Mouse (Mus musculus) myocyte (in vitro differentiated cells): Measurements from ENCODE around the gene Pan3. TPM values are rescaled to one million over a fixed set of nuclear protein-coding genes. Genes with fewer than 3 reads are reported as not detected.
"Not testable (repeated sequence)": the region's sequence is repeated elsewhere in the genome, so short reads cannot be mapped to it uniquely, and the experiment has no call there.

ENCODE experiments used
- H3K27me3 ChIP-seq: one replicate; pipeline ENCODE4 v1.6.1; 2011; ENCODE audit not compliant: control insufficient read depth, insufficient read depth, insufficient read length
- H3K36me3 ChIP-seq: one replicate; pipeline ENCODE4 v1.6.1; 2011; ENCODE audit not compliant: control insufficient read depth, insufficient read depth
- H3K4me2 ChIP-seq: one replicate; pipeline ENCODE4 v1.6.1; 2011; ENCODE audit warnings: low read depth, control low read depth
- H3K4me3 ChIP-seq: one replicate; pipeline ENCODE4 v1.5.1; 2011; ENCODE audit warnings: mild to moderate bottlenecking, control low read depth, moderate library complexity
- H3K79me2 ChIP-seq: one replicate; pipeline ENCODE4 v1.6.1; 2011; ENCODE audit not compliant: control insufficient read depth, insufficient read depth
- H3ac ChIP-seq: one replicate; pipeline ENCODE4 v1.6.1; 2011; ENCODE audit not compliant: control insufficient read depth, insufficient read length
- CEBPB ChIP-seq: IDR thresholded peaks from 2 replicates; pipeline ENCODE4 v1.6.1; 2011; ENCODE audit warnings: mild to moderate bottlenecking, moderate library complexity; ENCODE audit not compliant: poor library complexity, insufficient read depth, severe bottlenecking
- E2F4 ChIP-seq: IDR thresholded peaks from one replicate; pipeline ENCODE4 v1.6.1; 2011; ENCODE audit warnings: mild to moderate bottlenecking, control low read depth, moderate library complexity; ENCODE audit not compliant: insufficient read depth
- MAX ChIP-seq: IDR thresholded peaks from one replicate; pipeline ENCODE4 v1.6.1; 2011; ENCODE audit warnings: low read depth, mild to moderate bottlenecking, control low read depth
- MYOD1 ChIP-seq, 3 experiments: IDR thresholded peaks; one replicate each; pipeline ENCODE4 v1.6.1; 2011; ENCODE audit warnings: control low read depth in 2 of 3, low read depth in 2 of 3, mild to moderate bottlenecking in 2 of 3, moderate library complexity in 1 of 3; ENCODE audit not compliant: insufficient read length in 2 of 3, control insufficient read depth in 1 of 3
- MYOG ChIP-seq, 3 experiments: IDR thresholded peaks; one replicate each; pipeline ENCODE4 v1.6.1; 2011; ENCODE audit warnings: control low read depth in 2 of 3, low read depth in 2 of 3, mild to moderate bottlenecking in 2 of 3; ENCODE audit not compliant: insufficient read length in 2 of 3, control insufficient read depth in 1 of 3, insufficient read depth in 1 of 3
- POLR2A ChIP-seq: IDR thresholded peaks from one replicate; pipeline ENCODE4 v1.6.1; 2011; ENCODE audit warnings: low read depth, mild to moderate bottlenecking, control low read depth, moderate library complexity; ENCODE audit not compliant: insufficient read length
- POLR2AphosphoS2 ChIP-seq: IDR thresholded peaks from one replicate; pipeline ENCODE4 v1.6.1; 2011; ENCODE audit warnings: low read depth, control low read depth; ENCODE audit not compliant: insufficient read length
- REST ChIP-seq: IDR thresholded peaks from one replicate; pipeline ENCODE4 v1.6.1; 2011; ENCODE audit warnings: mild to moderate bottlenecking, control low read depth, moderate library complexity; ENCODE audit not compliant: insufficient read depth, insufficient read length
- SRF ChIP-seq: IDR thresholded peaks from one replicate; pipeline ENCODE4 v1.6.1; 2011; ENCODE audit warnings: low read depth; ENCODE audit not compliant: control insufficient read depth, insufficient read length
- TCF12 ChIP-seq: IDR thresholded peaks from one replicate; pipeline ENCODE4 v1.6.1; 2011; ENCODE audit warnings: mild to moderate bottlenecking, control low read depth; ENCODE audit not compliant: poor library complexity, insufficient read depth, severe bottlenecking
- TCF3 ChIP-seq: IDR thresholded peaks from one replicate; pipeline ENCODE4 v1.6.1; 2011; ENCODE audit warnings: low read depth, control low read depth; ENCODE audit not compliant: insufficient read length
- USF1 ChIP-seq: IDR thresholded peaks from one replicate; pipeline ENCODE4 v1.6.1; 2011; ENCODE audit warnings: low read depth, mild to moderate bottlenecking, control low read depth, moderate library complexity
- polyA plus RNA-seq: library from polyadenylated mRNA; unstranded; fragments of >200 nt; fragmentation: generic; extraction: Trizol; gene quantifications from one replicate; pipeline ENCODE4 v1.2.1, GENCODE M21; 2012; ENCODE audit warnings: missing spikeins

Pan3 gene
- polyA plus RNA-seq, 1 experiment = 10.9 TPM

- H3K36me3 ChIP-seq = peaks cover 4% of the 10 kb centered on the region
- H3K4me3 ChIP-seq = no peak overlapping the region
- no peak for TF ChIP-seq TCF3
- no peak for TF ChIP-seq MYOG (IDR thresholded peaks at IDR 0.05; ENCODE audit: control insufficient read depth in 1 of 3, insufficient read depth in 1 of 3, insufficient read length in 2 of 3, low read depth in 2 of 3)
- no peak for TF ChIP-seq SRF
- TF ChIP-seq REST = no peak
- no peak for TF ChIP-seq POLR2A
- no peak for TF ChIP-seq USF1
- no peak for TF ChIP-seq MAX
- TF ChIP-seq POLR2AphosphoS2 = no peak
- no peak for TF ChIP-seq CEBPB
- H3K27me3 ChIP-seq = no peaks in the 10 kb centered on the region
- no peaks in the 10 kb centered on the region for H3K79me2 ChIP-seq
- no peak overlapping the region for H3ac ChIP-seq
- no peak overlapping the region for H3K4me2 ChIP-seq
Measured at GRCm38 (mm10) chr5:147549016-147549755, 119.2 kb downstream of the Pan3 start.

GRCm38 (mm10) chr5:147551879-147552627, 122.1 kb downstream of the Pan3 start:
- H3K4me2 ChIP-seq = no peak overlapping the region
- H3ac ChIP-seq = no peak overlapping the region
- TF ChIP-seq REST (no peak), MYOD1 (IDR thresholded peaks at IDR 0.05; ENCODE audit: control insufficient read depth in 1 of 3, insufficient read length in 2 of 3, low read depth in 2 of 3) (no peak), MAX (no peak), E2F4 (no peak)
- H3K79me2 ChIP-seq = no peaks in the 10 kb centered on the region
- H3K4me3 ChIP-seq = no peak overlapping the region
- H3K27me3 ChIP-seq = no peaks in the 10 kb centered on the region
- H3K36me3 ChIP-seq = peaks cover 4% of the 10 kb centered on the region

GRCm38 (mm10) chr5:147557641-147558040, 127.7 kb downstream of the Pan3 start:
- not testable (repeated sequence) for H3K79me2 ChIP-seq, H3K36me3 ChIP-seq, H3K4me3 ChIP-seq, H3ac ChIP-seq, H3K4me2 ChIP-seq, H3K27me3 ChIP-seq

GRCm38 (mm10) chr5:147563511-147564139, 133.7 kb downstream of the Pan3 start:
- no peak overlapping the region for H3K4me2 ChIP-seq
- TF ChIP-seq SRF (no peak), POLR2AphosphoS2 (no peak), REST (no peak)

GRCm38 (mm10) chr5:147564140-147564590, 134.2 kb downstream of the Pan3 start:
- Histone ChIP-seq H3K27me3 (no peaks in the 10 kb centered on the region), H3ac (no peak overlapping the region), H3K79me2 (no peaks in the 10 kb centered on the region), H3K36me3 (no peaks in the 10 kb centered on the region), H3K4me3 (no peak overlapping the region), H3K4me2 (no peak overlapping the region)
- no peak for TF ChIP-seq REST
- no peak for TF ChIP-seq TCF12
- no peak for TF ChIP-seq CEBPB
- TF ChIP-seq TCF3 = no peak
- TF ChIP-seq POLR2A = no peak
- no peak for TF ChIP-seq MYOG (IDR thresholded peaks at IDR 0.05; ENCODE audit: control insufficient read depth in 1 of 3, insufficient read depth in 1 of 3, insufficient read length in 2 of 3, low read depth in 2 of 3)
- no peak for TF ChIP-seq E2F4
- TF ChIP-seq POLR2AphosphoS2 = no peak
- no peak for TF ChIP-seq USF1
- TF ChIP-seq MYOD1 (IDR thresholded peaks at IDR 0.05; ENCODE audit: control insufficient read depth in 1 of 3, insufficient read length in 2 of 3, low read depth in 2 of 3) = no peak

More at GRCm38 (mm10) chr5:147563511-147564139, 133.7 kb downstream of the Pan3 start:
- H3K36me3 ChIP-seq = no peaks in the 10 kb centered on the region
- no peaks in the 10 kb centered on the region for H3K79me2 ChIP-seq
- no peaks in the 10 kb centered on the region for H3K27me3 ChIP-seq
- H3K4me3 ChIP-seq = no peak overlapping the region
- no peak overlapping the region for H3ac ChIP-seq
